Mouse (Mus musculus) liver, postnatal 0 days (tissue): ENCODE measurements at regions not wholly inside any gene's neighbourhood (a gene's known extent, or its start where the extent isn't known, plus 50 kb on each side); places are given as distances from the start of the nearest gene placed in this dataset.

Experiments
- CTCF ChIP-seq: sonication (generic); IDR thresholded peaks from 2 replicates; pipeline ENCODE4 v1.5.1; 2016; ENCODE audit warnings: antibody characterized with exemption, low read depth
- EP300 ChIP-seq: IDR thresholded peaks from 2 replicates; pipeline ENCODE4 v1.6.1; 2016; ENCODE audit warnings: antibody characterized with exemption, low read depth, mild to moderate bottlenecking

DNA sequence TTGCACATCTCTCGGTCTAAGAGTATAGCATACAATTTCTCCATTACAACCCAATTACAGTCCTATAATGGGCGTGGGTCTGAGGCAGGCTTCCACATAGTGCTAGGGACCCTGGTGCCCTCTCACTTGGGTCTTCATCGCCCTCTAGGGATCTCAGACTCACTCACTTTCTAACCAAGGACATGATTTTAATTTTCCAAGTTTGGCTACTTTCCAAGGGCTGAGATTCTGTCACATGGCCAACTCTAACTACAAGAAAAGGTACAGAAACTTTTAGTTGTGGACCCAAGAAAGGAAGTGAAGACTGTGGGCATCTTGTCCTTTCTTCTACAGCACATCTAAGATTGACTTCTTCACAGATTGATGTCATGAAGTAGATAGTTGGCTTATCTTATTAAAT is 235.1 kb downstream of the Snx10 start:
- TF ChIP-seq CTCF, result no peak
- TF ChIP-seq EP300, result no peak
